Mouse (Mus musculus) ES-E14 (cell line): ENCODE results near the gene Edem1.

Experiments
- MAFK ChIP-seq: IDR thresholded peaks from 2 replicates; pipeline ENCODE4 v1.6.1; 2014; ENCODE audit warnings: mild to moderate bottlenecking, low read depth, low read length, inconsistent platforms; ENCODE audit not compliant: insufficient read depth
- ZNF384 ChIP-seq: IDR thresholded peaks from 2 replicates; pipeline ENCODE4 v1.6.1; 2012; ENCODE audit warnings: low read depth, low read length, inconsistent platforms

GRCm38 (mm10) chr6:108870421-108870820, 42.0 kb downstream of the Edem1 start:
- TF ChIP-seq ZNF384 (no peak), MAFK (no peak)
